Mouse (Mus musculus): ENCODE measurements around the gene Tab1.
A peak's percentile ranks its signal among the peaks of the same experiment; 100 is the strongest.

The Tab1 gene

DNA sequence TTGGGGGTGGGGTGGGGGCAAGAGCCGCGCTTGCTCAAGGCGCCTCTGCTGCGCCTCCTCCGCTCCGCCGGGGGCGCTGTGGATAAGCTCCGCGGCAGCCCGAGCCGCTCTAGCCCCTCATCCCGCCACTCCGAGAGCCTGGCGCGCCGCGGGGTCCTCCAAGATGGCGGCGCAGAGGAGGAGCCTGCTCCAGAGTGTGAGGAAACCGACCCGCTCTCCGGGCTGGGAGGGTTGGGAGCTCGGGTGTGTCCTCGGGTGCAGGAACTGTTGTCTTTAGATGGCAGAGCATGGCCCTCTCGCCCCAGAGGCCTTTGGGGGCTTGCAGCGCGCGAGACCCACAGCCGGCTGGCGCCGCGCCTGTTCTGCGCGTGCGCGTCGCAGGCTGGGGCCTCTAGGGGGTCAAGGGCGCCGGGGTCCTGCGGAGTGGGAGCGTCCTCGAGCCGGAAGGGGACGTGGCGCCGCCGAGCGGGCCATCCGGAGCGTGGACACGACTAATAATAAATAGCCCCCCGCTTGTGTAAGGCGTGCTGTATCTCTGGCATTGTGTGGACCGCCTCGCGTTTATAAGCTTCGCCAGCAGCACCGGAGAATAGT is at the start of gene Tab1:
Gene Tab1, plus strand, starts transcription at position 135 of the 594 bp plus-strand sequence.
- DNase-seq (ENCODE audit: low read depth, low spot score): peak; percentile 83

DNA sequence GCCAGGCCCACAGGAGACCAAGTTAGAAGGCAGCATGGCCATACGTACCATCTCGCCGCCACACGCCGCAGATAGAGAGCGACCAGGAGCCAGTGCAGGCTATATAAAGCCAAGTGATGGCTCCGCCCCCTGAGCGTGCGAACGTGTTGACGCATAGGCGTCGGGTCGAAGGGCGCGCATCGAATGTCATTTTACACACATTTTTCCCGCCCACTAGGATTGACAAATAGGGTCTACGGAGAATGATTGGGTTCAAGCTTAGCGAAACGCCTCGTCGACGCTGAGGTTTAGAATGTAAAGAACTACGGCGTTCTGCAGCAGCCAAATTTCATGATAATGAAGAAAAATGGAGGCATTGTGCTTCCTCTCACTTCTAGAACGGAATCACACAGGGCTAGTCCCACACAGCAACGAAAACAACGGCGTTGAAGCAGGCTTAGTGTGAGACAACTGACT is 49.6 kb upstream of the Tab1 start:
- peak; percentile 99 for DNase-seq (ENCODE audit: low read depth, low spot score)

DNA sequence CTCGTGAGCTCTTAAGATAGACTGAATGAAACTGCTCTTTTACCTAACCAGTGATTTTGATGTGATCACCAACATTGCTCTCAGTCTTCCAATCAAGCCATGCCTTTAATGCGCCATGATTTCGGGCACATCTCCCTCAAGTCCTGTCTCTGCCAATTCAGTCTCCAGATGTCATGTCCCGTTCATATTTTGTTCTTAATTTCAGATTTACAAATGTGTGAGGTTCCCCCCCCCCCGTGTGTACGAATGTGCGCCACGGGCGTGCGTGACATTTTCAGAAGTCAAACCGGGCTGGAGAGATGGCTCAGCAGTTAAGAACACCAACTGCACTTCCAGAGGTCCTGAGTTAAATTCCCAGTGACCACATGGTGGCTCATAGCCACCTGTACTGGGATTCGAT is 49.2 kb upstream of the Tab1 start:
- DNase-seq (ENCODE audit: low read depth, low spot score): peak; percentile 68

DNA sequence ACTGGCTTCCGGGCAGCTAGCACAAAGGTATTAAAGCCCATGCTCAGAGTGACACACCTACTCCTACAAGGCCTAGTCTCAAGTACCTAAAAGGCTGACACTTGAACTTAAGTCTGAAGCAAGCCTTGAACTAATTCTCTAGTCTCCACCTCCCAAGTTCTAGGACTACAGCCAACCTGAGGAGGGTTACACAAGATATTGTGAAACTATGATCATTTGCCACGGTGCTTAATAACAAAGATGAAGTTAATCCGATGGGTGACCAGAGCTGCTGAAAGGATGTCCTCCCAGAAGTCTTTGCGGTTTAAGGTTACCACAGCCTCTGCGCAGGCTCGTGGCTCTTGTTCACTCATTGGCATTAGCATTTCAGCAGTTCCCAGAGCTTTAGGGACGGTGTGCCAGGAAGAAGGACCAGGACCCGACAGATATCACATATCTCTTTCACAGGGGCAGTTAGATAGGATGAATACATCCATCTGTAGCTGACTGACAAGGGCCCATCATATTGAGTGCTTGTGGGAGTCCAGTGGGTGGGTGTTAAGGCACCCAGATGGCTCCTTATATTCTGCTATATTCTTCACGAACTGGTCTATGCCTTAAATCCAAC is 45.4 kb upstream of the Tab1 start:
- no peak for DNase-seq (ENCODE audit: low read depth, low spot score)

DNA sequence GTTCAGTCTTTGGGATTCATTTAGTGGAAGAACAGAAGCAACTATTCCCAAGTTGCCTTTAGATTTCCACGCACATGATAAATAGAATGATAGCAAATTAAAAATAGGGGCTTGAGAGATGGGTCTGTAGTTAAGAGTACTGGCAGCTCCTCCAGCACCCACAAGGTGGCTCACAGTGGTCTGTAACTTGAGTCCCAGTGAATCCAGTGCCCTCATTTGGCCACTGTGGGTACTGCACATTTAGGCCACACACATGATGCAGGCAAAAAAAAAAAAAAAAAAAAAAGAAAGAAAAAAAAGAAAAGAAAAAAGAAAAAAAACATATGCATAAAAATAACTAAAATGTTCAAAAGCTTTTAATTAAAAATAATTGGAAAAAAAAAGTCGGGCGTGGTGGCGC is 44.3 kb upstream of the Tab1 start:
- DNase-seq (ENCODE audit: low read depth, low spot score): peak; percentile 99

GRCm38 (mm10) chr15:80090155-80090554 is 42.8 kb upstream of the Tab1 start:
- DNase-seq (ENCODE audit: low read depth, low spot score): no peak

DNA sequence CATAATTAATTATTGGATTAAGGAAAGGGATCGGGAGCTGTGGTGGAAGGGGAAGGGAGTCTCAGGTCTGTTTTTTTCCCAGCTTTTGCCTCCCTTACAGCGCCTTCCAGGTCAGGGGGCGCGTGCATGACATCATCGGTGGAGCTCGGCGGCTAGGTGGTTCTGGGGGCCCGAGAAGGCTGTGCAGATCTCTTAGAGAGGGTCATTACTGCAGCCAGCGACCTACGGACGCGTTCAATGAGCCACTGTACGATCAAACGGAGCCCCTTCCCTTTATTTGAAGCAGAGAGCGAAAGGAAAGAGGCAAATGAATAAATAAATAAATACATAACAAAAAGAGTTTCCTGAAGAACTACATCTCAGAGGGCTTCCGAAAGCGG is 42.2 kb upstream of the Tab1 start:
- DNase-seq (ENCODE audit: low read depth, low spot score): no peak

- no peak for DNase-seq (ENCODE audit: low read depth, low spot score)
Observed at GRCm38 (mm10) chr15:80091121-80091955, 41.6 kb upstream of the Tab1 start, which contains the start of the genes Syngr1 and Rpl3. Syngr1 (plus strand) TSS chr15:80091334. Rpl3 (minus strand) TSS chr15:80091868.

GRCm38 (mm10) chr15:80092041-80092441 is 40.9 kb upstream of the Tab1 start:
- DNase-seq (ENCODE audit: low read depth, low spot score): no peak

DNA sequence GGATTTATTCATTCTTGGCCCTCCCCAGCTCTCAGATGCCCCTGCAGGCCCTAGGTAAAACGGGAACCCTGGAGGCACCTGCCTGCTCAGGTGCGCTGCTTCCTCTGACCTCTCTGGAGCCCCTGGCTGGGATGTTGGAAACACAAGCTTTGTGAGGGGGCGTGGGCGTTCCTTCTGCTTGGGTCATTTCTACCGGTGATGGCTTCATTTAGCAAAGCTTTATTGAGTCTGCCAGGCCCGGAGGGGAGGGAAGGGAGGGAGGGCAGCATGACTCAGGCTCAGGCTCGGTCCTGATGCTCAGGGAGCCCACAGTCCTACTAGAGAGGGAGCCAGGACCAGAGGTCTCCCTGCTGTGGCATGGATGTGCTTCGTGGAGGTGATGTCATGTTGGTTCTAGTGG is 40.3 kb upstream of the Tab1 start:
- DNase-seq (ENCODE audit: low read depth, low spot score): peak; percentile 72

- DNase-seq (ENCODE audit: low read depth, low spot score): no peak
Observed at GRCm38 (mm10) chr15:80094201-80094600, 38.7 kb upstream of the Tab1 start.

DNA sequence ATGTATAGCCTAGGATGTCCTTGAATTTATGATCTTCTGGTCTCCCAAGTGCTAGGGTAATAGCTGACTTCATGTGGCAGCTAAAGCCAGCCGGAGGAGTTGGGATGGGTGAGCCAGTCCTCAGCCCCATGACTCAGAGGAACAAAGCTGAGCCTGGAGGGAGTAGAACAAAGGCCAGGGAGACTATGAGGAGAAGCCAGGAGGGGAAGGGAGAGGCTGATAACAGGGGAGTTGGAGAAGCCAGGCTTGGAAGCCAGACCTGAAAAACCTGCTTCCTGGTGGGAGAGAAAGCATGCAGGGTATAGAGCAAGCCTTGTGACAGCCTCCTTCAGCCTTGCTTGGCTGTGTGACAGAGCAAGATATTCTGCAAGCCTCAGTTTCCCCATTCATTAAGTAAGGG is 37.3 kb upstream of the Tab1 start:
- DNase-seq (ENCODE audit: low read depth, low spot score): peak; percentile 56

- DNase-seq (ENCODE audit: low read depth, low spot score): no peak
Observed at GRCm38 (mm10) chr15:80096406-80096805, 36.5 kb upstream of the Tab1 start.

- DNase-seq (ENCODE audit: low read depth, low spot score): no peak
Observed at GRCm38 (mm10) chr15:80096946-80097881, 35.7 kb upstream of the Tab1 start.

GRCm38 (mm10) chr15:80097999-80098461 is 34.9 kb upstream of the Tab1 start:
- DNase-seq (ENCODE audit: low read depth, low spot score): no peak

DNA sequence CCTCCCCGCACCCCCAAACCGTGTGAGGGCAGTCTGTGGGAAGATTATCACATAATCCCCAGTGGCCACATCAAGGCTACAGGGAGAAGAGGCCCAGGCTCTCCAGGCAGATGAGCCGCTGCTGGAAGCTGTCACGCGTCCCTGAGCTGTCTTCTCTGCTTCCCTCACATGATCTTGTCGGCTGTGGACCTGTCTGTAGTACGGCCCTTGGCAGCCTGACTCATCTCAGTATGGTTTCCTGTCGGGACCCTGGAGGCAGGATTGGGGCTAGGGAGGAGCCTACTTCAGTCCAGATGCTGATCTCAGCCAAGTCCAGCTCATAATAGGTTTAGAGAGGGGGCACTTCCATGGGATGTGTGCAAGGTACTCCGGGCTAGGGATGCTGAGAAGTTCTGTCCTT is 34.1 kb upstream of the Tab1 start:
- peak; percentile 92 for DNase-seq (ENCODE audit: low read depth, low spot score)

DNA sequence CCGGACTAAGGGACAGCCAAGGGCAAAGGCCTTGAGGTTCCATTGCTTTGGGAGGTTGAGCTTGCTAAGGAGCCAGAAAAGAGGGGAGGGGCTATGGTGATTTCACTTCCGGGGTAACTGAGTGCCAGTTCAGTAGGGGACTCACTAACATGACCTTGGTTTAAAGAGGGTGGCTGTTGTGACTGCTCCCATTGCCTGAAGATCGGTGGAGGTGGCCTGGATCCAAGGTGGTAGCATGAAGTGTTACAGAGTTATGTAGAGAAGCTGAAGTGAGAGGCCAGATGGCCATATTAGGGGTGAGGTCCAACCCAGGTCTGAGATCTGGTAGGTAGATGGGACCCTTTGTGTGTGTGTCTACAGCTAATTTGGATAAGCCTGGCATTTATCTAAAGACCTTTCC is 33.5 kb upstream of the Tab1 start:
- no peak for DNase-seq (ENCODE audit: low read depth, low spot score)

DNA sequence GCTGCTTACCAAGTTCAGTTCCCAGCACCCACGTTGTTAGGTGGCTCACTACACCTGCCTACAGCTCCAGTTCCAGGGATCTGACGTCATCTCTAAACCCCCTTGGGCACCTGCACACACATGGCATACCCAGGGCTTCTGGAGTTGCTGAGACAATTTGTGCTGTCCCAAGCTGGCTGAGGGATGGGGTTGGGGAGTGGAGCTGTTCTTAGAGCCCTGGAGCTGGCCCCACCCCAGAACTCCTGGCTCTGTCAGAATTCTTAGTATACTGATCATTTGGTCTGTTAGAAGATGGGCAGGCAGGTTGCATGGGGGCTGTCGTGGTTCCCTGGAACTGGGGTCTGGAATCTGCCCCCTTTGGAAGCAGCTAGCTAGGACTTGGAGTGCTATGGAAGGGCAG is 32.7 kb upstream of the Tab1 start:
- no peak for DNase-seq (ENCODE audit: low read depth, low spot score)

DNA sequence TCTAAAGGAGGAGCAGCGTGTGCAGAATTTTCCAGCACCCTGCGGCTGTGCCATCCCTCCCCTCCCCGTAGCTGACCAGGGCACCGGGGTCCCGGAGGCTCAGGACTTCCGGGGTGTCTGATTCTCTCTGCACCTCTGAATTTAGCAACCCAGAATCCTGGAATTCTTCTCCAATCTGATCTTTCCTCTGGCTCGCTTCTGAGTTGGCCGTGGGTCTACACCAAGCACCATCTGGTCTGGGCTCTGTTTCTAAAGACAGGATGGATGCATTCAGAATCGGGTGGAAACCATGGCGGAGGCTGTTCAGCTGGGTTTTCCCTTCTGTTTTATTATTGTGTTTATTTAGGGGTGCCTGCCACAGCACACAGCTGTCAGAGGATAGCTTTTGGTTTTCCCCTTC is 32.1 kb upstream of the Tab1 start:
- no peak for DNase-seq (ENCODE audit: low read depth, low spot score)

- DNase-seq (ENCODE audit: low read depth, low spot score): no peak
Observed at GRCm38 (mm10) chr15:80101503-80101902, 31.4 kb upstream of the Tab1 start.

DNA sequence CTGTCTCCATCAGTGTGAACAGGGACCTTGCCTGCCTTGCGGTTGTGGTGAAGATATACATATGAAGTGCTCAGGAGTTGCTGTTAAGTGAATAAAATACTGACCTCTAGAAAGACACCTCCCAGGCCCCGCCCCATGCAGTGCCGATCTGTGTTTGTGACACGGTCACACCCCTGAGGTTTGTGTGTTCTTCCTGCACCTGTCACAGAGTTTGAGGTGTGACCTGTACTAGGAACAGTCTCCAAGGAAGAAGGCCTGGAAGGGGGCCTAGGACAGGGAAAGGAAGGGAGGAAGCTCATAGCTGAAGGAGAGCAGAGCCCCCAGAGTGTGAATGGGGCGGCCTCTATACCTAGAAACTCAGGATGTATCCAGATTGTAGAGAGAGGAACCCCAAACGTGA is 30.4 kb upstream of the Tab1 start:
- DNase-seq (ENCODE audit: low read depth, low spot score): no peak
